Mouse (Mus musculus) kidney, postnatal 36 days (tissue): ENCODE measurements around the gene Zbtb49.
A peak's percentile ranks its signal among the peaks of the same experiment; 100 is the strongest.

Source experiments
- DNase-seq, 2 experiments: peaks; one replicate each; pipeline ENCODE4 v3.0.0; 2021 to 2022; ENCODE audit warnings: mixed read lengths in 2 of 2

The Zbtb49 gene

GRCm38 (mm10) chr5:38220328-38220912 is at the start of gene Zbtb49, which contains the start of gene Lyar:
Gene Zbtb49, minus strand, starts transcription at chr5:38220457.
Gene Lyar, plus strand, starts transcription at chr5:38220470.
- DNase-seq, result peak; percentile 92 to 95

DNA sequence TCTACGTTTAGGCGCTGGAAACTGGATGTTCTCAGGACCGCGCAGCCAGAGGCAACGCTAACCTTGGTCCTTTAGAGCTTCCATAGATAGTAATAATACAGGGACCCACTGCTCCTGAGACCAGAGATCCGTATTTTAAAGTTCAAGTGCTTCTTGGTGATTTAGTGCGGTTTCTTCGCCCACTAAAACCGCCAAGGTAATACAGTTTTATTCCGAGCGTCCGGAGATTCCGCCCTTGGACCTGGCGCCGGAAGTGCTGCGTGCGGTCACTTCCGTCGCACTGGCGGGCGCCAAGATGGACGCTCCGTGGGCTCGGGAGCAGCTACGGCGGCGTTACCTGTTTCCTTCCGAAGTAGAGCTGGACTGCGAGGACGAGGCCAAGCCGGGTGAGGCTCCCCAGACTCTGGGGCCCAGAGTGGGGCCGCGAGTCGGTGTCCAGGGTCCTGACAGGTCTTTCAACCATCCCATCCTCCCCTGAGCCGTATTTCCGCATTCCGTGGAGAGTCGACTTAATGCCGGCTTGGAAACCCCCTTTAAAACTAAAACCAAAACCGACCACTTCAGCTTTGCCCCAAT is 39.9 kb upstream of the Zbtb49 start, which contains the start of gene Tmem128:
Gene Tmem128, plus strand, starts transcription at position 79 of the 576 bp plus-strand sequence.
- DNase-seq, result peak; percentile 54 to 82

- DNase-seq, result no peak
Observed at GRCm38 (mm10) chr5:38259455-38260106, 39.3 kb upstream of the Zbtb49 start.

GRCm38 (mm10) chr5:38258773-38259146 is 38.5 kb upstream of the Zbtb49 start:
- no peak for DNase-seq

- DNase-seq, result no peak
Observed at GRCm38 (mm10) chr5:38258034-38258772, 37.9 kb upstream of the Zbtb49 start.

- no peak for DNase-seq
Observed at GRCm38 (mm10) chr5:38256551-38256950, 36.3 kb upstream of the Zbtb49 start.

DNA sequence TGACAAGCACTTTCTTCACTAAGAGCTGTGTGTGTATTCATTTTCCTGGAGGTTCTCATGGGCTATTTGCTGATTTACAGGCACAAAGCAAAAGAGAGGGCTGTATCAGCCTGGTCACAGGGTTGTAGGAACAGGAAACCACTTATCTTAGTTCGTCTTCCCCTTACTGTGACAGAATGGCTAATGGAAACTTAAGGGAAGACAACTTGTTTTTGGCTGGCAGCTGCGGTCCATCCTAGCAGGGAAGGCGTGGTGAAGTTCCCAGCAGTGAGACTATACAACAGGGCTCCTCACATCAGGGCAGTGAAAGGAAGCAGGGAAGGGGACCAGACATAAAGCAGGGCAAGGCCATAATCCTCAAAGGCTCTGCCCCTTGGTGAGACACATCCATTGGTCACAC is 35.4 kb upstream of the Zbtb49 start:
- no peak for DNase-seq

DNA sequence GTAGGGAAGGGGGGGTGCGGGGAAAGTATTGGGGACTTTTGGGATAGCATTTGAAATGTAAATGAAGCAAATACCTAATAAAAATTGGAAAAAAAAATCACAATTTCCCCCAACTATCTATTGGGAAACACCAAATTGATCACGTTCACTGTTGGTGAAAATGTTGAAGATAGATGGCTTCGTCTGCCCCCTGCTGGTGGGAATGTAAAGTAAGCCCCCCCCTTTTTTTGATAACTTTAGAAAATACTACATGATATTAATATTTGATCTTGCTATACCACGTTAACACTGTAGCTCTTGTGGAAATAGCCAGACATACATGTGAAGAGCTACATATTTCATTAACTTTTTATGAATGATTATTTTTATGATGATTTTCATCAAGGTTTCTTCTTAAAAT is 34.9 kb upstream of the Zbtb49 start:
- DNase-seq, result no peak

GRCm38 (mm10) chr5:38241966-38242365 is 21.7 kb upstream of the Zbtb49 start:
- no peak for DNase-seq

- no peak for DNase-seq
Observed at GRCm38 (mm10) chr5:38241473-38241834, 21.2 kb upstream of the Zbtb49 start.

- DNase-seq, result no peak
Observed at GRCm38 (mm10) chr5:38240727-38241472, 20.6 kb upstream of the Zbtb49 start.

- DNase-seq, result no peak
Observed at GRCm38 (mm10) chr5:38236627-38237026, 16.4 kb upstream of the Zbtb49 start.

DNA sequence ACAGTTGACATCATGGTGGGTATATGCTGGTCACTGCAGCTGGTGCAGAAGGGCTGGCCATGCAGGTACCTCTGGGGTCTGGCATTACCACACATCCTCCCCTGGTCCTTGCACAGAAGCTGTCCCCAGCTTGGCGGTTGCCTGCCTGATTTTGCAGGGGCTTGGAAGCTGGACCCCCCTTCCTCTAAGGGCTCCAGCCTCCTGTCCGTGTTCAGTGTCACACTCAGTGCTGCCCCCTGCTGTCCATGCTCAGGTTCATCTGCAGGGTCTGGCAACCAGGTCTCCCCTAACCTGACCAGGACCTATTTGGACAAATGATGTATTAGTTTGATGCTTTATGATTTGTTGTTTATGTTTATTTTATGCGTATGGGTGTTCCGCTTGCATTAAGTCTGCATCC is 15.2 kb upstream of the Zbtb49 start:
- peak; percentile 31 to 80 for DNase-seq

DNA sequence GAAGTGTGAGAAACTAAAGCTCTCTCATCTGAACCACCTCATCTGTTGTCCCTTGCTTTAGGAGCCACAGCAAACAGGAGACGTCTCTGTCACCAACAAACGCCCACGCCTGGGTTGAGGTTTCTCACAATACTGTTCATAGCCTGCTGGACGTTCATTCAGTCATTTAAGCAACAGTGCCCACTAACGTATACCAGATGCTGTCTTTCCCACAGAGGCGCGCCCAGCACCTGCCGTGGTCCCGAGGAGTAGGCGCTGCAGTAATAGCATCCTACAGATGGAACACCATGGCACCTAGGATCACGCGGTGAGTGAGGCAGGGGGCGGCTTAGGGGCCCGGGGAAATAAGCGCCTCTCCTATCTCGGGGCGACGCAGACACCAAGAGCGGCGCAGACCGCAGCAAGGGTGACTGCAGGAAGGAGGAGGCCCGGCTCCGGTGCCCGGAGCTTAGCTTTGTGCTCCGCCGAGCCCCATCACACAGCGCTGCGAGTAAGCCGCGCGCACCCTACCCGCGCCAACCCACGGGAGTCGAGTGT is 418 bp downstream of the Zbtb49 start:
- no peak for DNase-seq

- DNase-seq, result no peak
Observed at GRCm38 (mm10) chr5:38213009-38213408, 7.2 kb downstream of the Zbtb49 start.

- DNase-seq, result no peak
Observed at GRCm38 (mm10) chr5:38211691-38212090, 8.6 kb downstream of the Zbtb49 start.

DNA sequence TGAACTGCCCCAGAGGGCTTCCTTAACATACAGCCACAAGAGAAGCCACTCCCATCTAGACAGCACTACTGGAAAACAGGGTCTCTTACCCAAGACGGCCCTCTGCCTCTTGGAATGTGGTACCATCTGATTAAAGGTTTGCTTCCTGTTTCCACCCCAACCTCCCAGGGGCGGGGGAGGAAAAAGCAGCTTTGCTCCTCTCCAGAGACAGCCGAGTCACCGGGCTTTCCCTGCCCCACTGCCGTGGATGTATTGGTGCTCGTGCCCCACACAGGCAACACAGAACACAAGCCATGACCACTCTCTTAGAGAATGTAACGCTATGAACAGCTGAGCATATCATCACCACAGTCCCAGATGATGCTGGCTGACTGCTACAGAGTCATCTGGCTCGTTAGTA is 11.3 kb downstream of the Zbtb49 start:
- no peak for DNase-seq

GRCm38 (mm10) chr5:38205303-38205726 is 14.9 kb downstream of the Zbtb49 start:
- DNase-seq, result no peak

- no peak for DNase-seq
Observed at GRCm38 (mm10) chr5:38199686-38200085, 20.6 kb downstream of the Zbtb49 start.

- peak; percentile 72 to 90 for DNase-seq
Observed at GRCm38 (mm10) chr5:38197482-38197823, 22.8 kb downstream of the Zbtb49 start.

DNA sequence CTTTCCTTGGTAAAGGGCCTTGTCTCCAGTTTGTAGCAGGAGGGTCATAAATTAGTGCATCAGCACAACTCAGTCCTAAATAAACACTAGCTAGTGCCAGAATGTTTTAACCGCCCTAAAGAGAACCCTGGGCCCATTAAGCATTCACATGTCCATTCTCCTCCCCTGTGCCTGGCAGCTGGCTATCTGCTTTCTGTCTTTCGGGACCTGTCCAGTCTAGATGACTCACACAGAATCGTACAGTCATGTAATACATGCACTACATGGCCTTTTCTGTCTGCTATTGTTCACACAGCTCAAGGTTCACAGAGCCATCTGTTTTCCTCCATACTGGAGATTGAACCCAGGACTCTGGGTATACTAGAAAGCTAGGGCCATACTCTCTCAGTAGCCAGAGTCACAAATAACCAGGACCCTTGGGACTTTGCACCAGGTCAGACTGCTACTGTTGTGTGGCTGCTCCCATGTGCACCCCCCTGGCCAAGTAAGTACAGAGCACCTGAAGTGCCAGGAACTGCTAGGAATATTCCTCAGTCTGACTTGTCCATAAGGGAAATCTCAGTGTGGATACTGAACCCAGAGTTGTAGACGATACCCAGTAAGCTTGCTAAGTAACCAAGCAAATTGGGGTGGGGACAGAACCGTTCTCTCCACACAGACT is 23.3 kb downstream of the Zbtb49 start:
- no peak for DNase-seq

DNA sequence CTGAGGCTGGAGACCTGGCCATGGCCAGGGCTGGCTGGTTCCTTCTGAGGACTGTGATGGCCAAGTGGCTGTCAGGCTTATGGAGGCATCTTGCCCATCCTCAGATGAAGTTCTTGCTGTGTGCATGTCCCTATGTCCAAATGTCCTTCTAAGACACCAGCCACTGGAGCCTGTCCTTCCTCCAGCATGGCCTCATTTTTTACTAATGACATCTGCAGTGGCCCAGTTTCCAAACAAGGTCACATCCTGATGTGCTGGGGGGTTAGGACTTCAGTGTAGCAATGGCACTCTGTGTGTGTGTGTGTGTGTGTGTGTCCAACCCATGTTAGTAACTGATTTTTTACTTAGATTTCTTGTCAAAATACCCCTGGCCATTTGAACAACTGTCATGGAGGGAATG is 24.3 kb downstream of the Zbtb49 start:
- no peak for DNase-seq
